Mouse (Mus musculus): Measurements from ENCODE around the gene Uba5. TPM values are rescaled to one million over a fixed set of nuclear protein-coding genes. Genes with fewer than 3 reads are reported as not detected.

Uba5 gene
- polyA plus RNA-seq (2015; fragmentation: Illumina TruSeq; extraction: RNeasy Lipid Tissue Mini Kit (QIAGEN cat#74804); ENCODE audit: insufficient read depth, low read depth, low replicate concordance) = 54.4 TPM

GRCm38 (mm10) chr9:104062430-104063243 is at the start of gene Uba5:
Gene Uba5 (minus strand): TSS chr9:104063134.

GRCm38 (mm10) chr9:104063244-104063961 is 469 bp upstream of the Uba5 start, which contains the start of gene Acad11:
Gene Acad11 (plus strand): TSS chr9:104063377.

GRCm38 (mm10) chr9:104040362-104040761 is 22.6 kb downstream of the Uba5 start, which contains the start of gene Gm28305:
Gene Gm28305 (plus strand): TSS chr9:104040662.

GRCm38 (mm10) chr9:104001921-104002859 is 60.7 kb downstream of the Uba5 start, which contains the start of gene Nphp3:
Gene Nphp3 (plus strand): TSS chr9:104002544.

Other genes starting within 250 kb of the Uba5 start
- gene Nphp3, start 60.6 kb downstream of the Uba5 start, polyA plus RNA-seq (2015; fragmentation: Illumina TruSeq; extraction: RNeasy Lipid Tissue Mini Kit (QIAGEN cat#74804); ENCODE audit: insufficient read depth, low read depth, low replicate concordance) = 3.7 TPM
- gene Gm28305, start 22.5 kb downstream of the Uba5 start, polyA plus RNA-seq (2015; fragmentation: Illumina TruSeq; extraction: RNeasy Lipid Tissue Mini Kit (QIAGEN cat#74804); ENCODE audit: insufficient read depth, low read depth, low replicate concordance) = not detected
- gene Acad11, start 243 bp upstream of the Uba5 start, polyA plus RNA-seq (2015; fragmentation: Illumina TruSeq; extraction: RNeasy Lipid Tissue Mini Kit (QIAGEN cat#74804); ENCODE audit: insufficient read depth, low read depth, low replicate concordance) = 5.7 TPM
- 1.6 TPM for gene Ackr4, start 63.8 kb upstream of the Uba5 start, polyA plus RNA-seq (2015; fragmentation: Illumina TruSeq; extraction: RNeasy Lipid Tissue Mini Kit (QIAGEN cat#74804); ENCODE audit: insufficient read depth, low read depth, low replicate concordance)
- 9.6 TPM for gene Dnajc13, start 199.8 kb upstream of the Uba5 start, polyA plus RNA-seq (2015; fragmentation: Illumina TruSeq; extraction: RNeasy Lipid Tissue Mini Kit (QIAGEN cat#74804); ENCODE audit: insufficient read depth, low read depth, low replicate concordance)